ENCODE assay signal across 25 mouse cellular contexts in genomic region chr5:113596252-113596651, GRCm38 (mm10). TPM values are rescaled to one million over a fixed set of nuclear protein-coding genes. Genes with fewer than 3 reads are reported as not detected.
DNase-seq lines count a peak whose midpoint lies in the region.
"Had no signal": no experiment of that assay in that cellular context is flagged by ENCODE, and none has a peak within 500 bp of the region (broad histone marks: within the 10 kb centered on the region; RNA-seq: fewer than 3 reads in every experiment).

No protein-coding gene starts in this region.

- peaks cover 33% of the 10 kb centered on the region for H3K4me1 ChIP-seq in embryonic facial prominence, embryonic 10.5 days

- no peak overlapping the region for H3K27ac ChIP-seq in embryonic facial prominence, embryonic 10.5 days (replicated peaks)
- H3K27ac ChIP-seq: embryonic facial prominence, embryonic 13.5 days; forebrain, embryonic 12.5 days; forebrain, embryonic 15.5 days; heart, adult 2 months; hindbrain, embryonic 12.5 days; hindbrain, embryonic 15.5 days had no signal

- no peaks in the 10 kb centered on the region for H3K27me3 ChIP-seq in embryonic facial prominence, embryonic 10.5 days (replicated peaks; ENCODE audit: low read depth, poor library complexity, severe bottlenecking)
- H3K27me3 ChIP-seq: embryonic facial prominence, embryonic 13.5 days; forebrain, embryonic 12.5 days; forebrain, embryonic 15.5 days; hindbrain, embryonic 12.5 days; hindbrain, embryonic 15.5 days had no signal

- peak; percentile 2 for DNase-seq in adrenal gland, postnatal 14 days
- no peak for DNase-seq in adrenal gland, postnatal 36 days
- DNase-seq in testis, postnatal 14 days (ENCODE audit: low spot score) = peak; percentile 45
- DNase-seq in testis, postnatal 10 days (ENCODE audit: low spot score) = no peak
- peak; percentile 88 for DNase-seq in R1 (ENCODE audit: low read depth, low spot score)
- no peak for DNase-seq in embryonic facial prominence, embryonic 10.5 days (ENCODE audit: low spot score)
- no peak for DNase-seq in B cell, adult 2 months
- DNase-seq in kidney, adult 18-20 months = no peak
- DNase-seq: adrenal gland, adult 2 months; adrenal gland, postnatal 25 days; cerebellum, adult 11 months; cerebellum, adult 2 months; cerebellum, adult 9-11 months; cerebellum, postnatal 25 days; gastrocnemius, postnatal 25 days; heart, adult 2 months had no signal

- H3K4me3 ChIP-seq in embryonic facial prominence, embryonic 10.5 days = no peak overlapping the region
- H3K4me3 ChIP-seq: embryonic facial prominence, embryonic 13.5 days; erythroblast, embryonic 14.5 days; forebrain, embryonic 12.5 days; forebrain, embryonic 15.5 days; heart, adult 2 months; hindbrain, embryonic 12.5 days; hindbrain, embryonic 15.5 days had no signal

- no peaks in the 10 kb centered on the region for H3K36me3 ChIP-seq in embryonic facial prominence, embryonic 10.5 days (replicated peaks)
- H3K36me3 ChIP-seq: embryonic facial prominence, embryonic 13.5 days; forebrain, embryonic 12.5 days; forebrain, embryonic 15.5 days; hindbrain, embryonic 12.5 days; hindbrain, embryonic 15.5 days had no signal

- 83% methylated on average over 9 of the region's 9 CpGs for WGBS in embryonic facial prominence, embryonic 10.5 days

- H3K9me3 ChIP-seq in embryonic facial prominence, embryonic 10.5 days = no peaks in the 10 kb centered on the region
- H3K9me3 ChIP-seq: embryonic facial prominence, embryonic 13.5 days; forebrain, embryonic 12.5 days; forebrain, embryonic 15.5 days; hindbrain, embryonic 12.5 days; hindbrain, embryonic 15.5 days had no signal

RNA-seq across cellular contexts. Expression of gene Cmklr1, which starts 54.0 kb away (rescaled TPM):
- 10.6 and 11.3 TPM in 2 replicates for total RNA-seq in adrenal gland, postnatal 14 days (2021)
- total RNA-seq in adrenal gland, postnatal 36 days (2021) = 10 to 100 TPM; 15.3 to 24.4 TPM
- 0.41 and 0.69 TPM in 2 replicates for polyA plus RNA-seq in embryonic facial prominence, embryonic 10.5 days (2016; fragmentation: Nextera tagmentation; extraction: Ambion mirVana)
- total RNA-seq: CH12.LX; hematopoietic stem cell, adult 5-6 weeks; MEL had no signal
- polyA plus RNA-seq: erythroblast, embryonic 14.5 days had no signal

Comparison
In these comparisons a context has a peak if more than half of its experiments do, and no peak if none do; other contexts are left out.
1. DNase-seq: peak in adrenal gland, postnatal 14 days (single experiment), testis, postnatal 14 days (single experiment) and R1 (single experiment); none in adrenal gland, postnatal 36 days (0 of 2), testis, postnatal 10 days (single experiment), embryonic facial prominence, embryonic 10.5 days (single experiment), B cell, adult 2 months (0 of 2) and kidney, adult 18-20 months (single experiment).